Mouse (Mus musculus) cerebellum, adult (tissue): ENCODE measurements around the gene Gm17018.
"Not testable (repeated sequence)": the region's sequence is repeated elsewhere in the genome, so short reads cannot be mapped to it uniquely, and the experiment has no call there.

Source experiments
- ATAC-seq: cut with Nextera tagmentation; 2 replicates; pipeline ENCODE4 v1.9.2; 2017; ENCODE audit warnings: mild to moderate bottlenecking, moderate library complexity, mixed read lengths; ENCODE audit not compliant: insufficient number of reproducible peaks, low FRiP score, low TSS enrichment

Gene Gm17018

GRCm38 (mm10) chr19:45548196-45548595 is 12.2 kb upstream of the Gm17018 start:
- not testable (repeated sequence) for ATAC-seq

DNA sequence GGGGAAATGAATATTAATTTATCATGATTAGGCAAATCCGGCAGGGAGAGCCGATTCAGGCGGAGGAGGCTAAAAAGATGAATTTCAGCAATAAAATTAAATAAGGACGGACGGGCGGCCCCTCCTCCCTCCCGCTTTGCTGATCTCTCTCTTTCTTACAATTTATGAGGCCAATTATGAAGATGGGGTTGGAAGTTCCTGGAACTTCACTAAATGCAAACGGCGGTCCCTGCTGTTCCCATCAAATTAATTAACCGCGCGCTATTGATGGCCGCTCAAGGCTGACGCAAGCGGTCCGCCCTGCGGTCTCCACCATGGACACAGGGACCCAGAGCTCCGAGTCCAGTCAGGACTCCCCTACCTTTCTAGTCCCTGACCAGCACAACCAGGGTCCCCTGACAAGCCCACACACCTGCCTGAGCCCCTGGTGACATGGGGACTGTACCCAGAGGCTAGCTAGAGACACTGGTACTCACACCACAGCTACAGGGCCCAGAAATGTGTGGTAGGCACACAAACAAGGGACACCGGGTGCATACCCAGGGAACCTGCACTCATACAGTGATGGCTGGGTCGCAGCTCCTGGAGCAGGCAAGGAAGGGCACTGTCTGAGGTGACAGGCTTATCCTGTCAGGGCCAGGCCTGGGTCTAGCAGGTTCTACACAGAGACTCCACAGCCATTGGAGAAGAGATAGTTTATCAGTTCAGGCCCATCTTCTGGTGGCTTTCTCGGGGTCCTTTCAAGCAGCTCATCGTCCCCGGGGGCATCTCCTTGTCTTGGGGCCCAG is 11.1 kb upstream of the Gm17018 start:
- no peak for ATAC-seq

- no peak for ATAC-seq
Observed at GRCm38 (mm10) chr19:45549948-45550347, 10.5 kb upstream of the Gm17018 start.

- ATAC-seq: no peak
Observed at GRCm38 (mm10) chr19:45552187-45552586, 8.2 kb upstream of the Gm17018 start.

DNA sequence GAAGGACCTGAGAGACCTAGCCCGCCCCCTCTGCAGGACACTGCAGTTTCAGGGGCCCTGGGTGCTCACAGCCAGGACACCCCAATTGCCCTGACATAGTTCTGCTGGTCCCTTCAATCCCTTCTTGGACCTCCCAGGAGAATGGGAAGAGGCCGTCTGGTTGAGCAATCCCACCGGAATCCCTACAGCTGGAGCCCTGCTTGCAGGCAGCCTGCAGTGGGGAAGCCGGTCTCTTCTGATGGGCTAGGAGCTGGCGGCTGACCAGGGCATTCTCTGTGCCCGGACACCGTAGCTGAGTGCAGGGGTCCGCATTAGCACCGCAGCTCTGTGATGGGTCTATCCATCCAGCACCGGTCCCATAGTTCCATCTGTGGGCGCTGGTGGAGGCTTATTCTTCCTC is 6.3 kb upstream of the Gm17018 start:
- no peak for ATAC-seq

DNA sequence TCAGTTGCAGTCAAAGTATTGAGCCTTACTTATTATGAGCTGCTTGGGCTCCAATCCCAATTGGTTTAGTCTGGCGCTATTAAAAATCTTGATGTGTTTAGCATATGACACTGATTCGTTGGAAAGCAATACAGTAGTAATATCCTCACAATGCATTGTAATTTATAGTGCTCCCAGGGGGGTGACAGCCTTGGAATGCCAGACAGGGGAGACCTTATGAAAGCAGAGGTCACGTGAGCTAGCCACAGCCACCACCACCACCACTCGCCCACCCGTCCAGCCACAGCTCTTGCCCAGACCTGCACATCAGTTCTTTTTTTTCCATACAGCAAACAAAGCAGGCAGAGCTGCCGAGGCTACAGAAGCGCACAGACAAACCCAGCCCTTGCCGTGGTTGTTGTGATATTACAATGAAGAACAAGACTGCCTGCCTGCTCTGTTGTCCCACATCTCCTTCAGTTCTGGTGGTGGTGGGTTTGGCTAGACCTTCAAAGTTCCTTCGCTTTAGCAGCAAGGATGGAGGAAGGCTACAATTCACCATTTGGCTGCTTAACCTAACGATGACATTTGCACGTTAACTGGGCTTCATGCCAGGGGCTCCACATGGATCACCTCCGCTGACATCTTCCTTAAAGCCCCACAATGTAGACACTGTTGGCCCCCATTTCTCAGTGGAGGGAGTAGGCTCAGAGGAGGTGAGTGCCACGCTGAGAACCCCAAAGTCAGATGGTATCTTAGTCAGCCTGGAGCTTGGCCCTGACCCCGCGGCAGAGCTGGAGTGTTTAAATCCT is 5.7 kb downstream of the Gm17018 start:
- ATAC-seq: no peak

DNA sequence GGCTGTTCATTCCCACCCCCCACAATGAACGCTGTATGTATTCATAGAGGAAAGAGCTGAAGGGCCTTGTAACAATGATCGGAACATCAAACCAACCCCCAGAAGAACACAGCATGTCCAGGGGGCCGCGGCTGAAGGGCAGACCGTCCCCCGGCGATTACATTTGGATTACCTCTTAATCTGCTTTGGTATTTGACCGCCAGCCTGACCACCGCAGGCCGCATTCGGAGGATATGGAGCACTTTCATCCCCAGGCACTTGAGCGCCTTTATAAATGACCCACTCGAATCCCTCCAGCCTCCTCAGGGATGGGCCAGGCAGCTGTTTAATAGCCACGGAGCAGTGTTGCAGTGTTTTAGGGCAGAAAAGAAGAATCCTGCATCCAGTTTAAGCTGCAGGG is 7.0 kb downstream of the Gm17018 start:
- ATAC-seq: no peak

- ATAC-seq: no peak
Observed at GRCm38 (mm10) chr19:45573033-45573432, 12.6 kb downstream of the Gm17018 start.

- ATAC-seq: peak; percentile 56; the same call in 1 of the 2 replicates
Observed at GRCm38 (mm10) chr19:45573861-45574267, 13.4 kb downstream of the Gm17018 start.

DNA sequence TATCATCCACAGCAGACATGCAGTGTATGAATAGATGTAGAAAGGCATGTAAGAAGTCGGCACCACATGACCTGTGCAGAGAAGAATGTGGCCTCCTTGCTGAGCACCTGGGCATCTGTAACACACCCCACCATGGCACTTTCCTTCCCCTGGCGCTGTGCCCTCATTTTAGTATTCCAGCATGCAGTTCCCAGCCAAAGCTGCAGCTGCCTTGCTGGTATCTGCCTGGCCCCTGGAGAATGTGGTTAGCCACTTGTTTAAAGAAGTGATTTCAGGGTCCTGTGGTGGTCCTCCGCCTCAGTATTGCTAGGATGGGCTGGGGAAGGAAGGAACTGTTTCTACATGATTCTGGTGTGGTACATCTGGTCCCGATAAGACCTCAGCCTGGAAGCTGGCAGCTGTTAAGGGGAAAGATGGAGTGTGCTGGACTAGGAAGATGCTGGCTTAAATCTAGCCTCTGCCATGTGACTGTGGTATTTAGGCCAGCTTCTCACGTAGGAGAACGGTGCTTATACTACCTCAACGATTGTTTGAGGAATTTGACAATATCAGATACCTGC is 14.0 kb downstream of the Gm17018 start:
- no peak for ATAC-seq

DNA sequence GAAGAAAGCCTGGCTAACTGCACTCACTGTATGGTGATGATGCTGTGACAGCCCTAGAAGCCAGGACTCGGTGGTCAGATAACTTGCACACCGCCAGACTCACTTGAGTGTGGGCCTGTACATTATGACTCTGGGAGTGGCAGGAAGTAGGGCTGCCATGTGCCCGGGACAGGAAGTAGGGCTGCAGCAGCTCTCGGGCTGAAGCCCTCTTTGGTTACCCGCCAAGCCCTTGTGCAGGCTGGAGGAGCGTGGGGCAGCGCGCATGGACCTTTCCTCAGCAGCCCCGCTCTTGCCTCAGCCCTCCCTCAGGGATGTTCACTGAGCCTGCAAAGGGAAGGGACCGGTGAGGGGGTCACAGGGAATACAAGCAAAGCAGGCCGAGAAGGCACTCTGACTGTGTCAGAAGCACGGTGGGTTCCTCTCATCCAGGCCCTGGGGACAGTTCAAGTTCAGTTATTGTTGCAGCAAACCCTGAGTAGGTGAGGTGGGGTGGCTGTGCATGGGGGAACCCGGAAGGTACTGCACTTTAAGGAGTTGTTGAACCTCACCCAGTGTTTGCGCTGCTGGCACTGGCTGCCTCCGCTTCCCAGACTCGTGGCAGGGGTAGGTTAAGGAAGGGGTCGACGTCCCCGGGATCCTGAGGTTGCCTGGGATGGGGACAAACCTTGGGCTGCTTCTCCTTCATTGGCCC is 14.7 kb downstream of the Gm17018 start:
- no peak for ATAC-seq

- ATAC-seq: no peak
Observed at GRCm38 (mm10) chr19:45575632-45576001, 15.2 kb downstream of the Gm17018 start.

DNA sequence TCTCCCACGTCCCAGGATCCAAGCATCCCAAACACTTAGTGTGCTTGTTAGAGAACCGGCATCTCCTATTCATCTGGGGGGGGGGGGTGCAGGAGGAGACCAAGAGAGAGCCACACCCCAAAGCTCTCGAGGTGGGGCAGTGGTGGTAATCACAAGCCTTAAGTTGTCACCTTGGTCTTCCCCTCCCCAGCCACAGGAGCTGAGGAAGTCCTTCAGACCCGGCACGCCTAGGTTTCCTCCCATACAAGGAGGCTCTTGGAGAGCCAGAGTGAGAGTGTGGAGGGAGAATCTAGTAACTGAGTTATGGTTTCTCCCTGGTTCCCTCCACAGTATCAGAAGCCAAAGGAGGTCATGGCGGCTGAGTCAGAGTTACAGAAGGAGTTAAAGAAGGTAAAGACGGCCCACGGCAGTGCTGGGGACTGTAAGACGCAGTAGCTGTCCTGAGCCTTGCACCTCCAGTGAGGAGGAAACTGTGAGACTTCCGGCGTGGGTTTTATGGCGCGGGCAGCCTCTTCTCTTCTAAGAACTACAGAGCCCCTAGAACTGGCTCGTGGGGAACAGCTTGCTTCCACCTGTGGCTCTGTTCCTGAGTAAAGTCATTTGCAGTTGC is 16.8 kb downstream of the Gm17018 start:
- no peak for ATAC-seq

DNA sequence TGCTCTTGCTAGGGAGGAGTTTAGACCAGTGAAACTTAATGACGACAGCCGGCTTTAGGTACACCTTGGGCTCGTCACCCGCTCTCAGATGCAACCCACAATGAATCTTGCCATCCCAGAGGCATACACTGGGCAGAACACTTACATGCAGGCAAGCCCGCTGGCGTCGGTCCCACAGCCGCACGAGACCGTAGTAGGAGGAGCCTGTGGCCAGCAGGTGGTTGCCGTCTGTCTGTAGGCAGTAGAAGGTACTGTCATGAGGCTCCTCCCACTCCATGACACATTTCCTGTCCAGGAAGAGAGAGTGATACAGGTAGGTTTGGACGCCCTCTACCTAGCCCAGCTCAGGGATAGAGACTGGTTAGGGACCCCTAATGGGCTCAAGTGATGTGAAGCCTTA is 18.6 kb downstream of the Gm17018 start:
- no peak for ATAC-seq

DNA sequence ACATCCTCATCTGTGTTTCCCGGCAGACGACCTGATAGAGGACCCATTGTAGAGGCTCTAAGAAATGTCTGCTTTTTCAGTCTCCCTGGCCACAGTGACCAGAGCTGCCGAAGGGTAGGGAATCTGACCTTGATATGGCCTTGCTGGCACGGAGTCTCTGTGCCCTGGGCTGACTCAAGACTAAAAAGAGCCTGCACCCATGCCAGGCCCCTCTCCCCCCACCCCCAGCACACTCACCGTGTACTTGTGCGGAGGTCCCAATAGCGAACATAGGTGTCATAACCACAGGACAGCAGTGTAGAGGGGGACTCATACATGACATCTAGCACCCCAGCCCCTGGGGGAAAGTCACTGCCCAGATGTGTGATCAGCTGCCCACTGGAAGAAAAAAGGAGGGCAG is 19.0 kb downstream of the Gm17018 start:
- ATAC-seq: no peak

GRCm38 (mm10) chr19:45580235-45580634 is 19.8 kb downstream of the Gm17018 start:
- ATAC-seq: no peak

- no peak for ATAC-seq
Observed at GRCm38 (mm10) chr19:45581257-45581656, 20.8 kb downstream of the Gm17018 start.

GRCm38 (mm10) chr19:45582161-45582560 is 21.7 kb downstream of the Gm17018 start:
- no peak for ATAC-seq

DNA sequence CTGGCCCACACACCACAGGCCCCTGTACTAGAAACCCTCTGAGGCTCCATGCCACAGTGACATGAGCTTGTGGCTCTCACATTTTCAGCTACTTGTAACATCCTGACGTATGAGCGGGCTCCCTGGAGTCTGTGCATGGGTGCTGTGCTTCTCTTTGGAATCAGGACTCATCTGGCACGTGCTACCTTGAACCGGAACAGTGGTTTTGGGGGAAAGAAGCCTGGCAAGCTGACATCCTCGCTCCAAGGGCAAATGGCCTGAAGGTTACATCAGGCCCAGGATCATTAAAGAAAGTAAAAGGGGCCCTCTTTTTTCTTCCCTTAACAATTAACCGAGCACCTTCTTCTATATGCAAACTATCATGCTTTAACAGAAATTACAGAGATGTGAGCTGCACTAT is 22.7 kb downstream of the Gm17018 start:
- ATAC-seq: no peak

DNA sequence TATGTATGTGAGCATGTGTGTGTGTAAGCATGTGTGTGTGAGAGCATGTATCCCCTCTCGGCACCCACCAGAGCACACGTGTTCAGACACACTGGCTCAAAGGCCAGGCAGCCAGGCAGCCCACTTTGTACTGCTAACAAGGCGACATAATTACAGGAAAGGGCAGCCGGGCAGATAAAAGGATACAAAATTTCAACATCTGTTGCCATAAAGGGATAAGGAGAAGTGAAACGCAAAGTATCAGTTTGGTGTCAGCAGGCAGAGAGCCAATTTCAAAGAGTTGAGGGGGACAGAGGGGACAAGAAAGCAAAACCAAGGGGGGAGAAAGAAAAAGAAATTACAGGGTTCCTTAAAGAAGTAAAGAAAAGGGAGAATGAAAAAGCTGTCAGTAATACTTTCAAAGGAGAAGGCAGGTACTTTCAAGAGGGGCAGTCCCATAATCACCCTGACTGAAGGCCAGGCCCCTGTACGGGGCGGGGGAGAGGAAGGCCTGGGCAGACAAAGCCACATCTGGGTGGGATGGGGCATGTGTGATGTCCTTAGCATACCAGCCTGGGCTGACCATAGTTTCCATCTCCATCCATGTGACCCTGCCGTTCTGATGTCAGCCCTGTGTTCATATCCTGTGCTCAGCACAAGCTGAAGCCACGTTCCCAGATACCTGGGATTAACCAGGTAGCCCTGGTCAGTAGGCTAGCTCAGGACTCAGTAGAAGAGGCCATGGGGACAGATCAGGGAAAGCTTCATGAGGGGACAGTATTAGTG is 24.6 kb downstream of the Gm17018 start:
- ATAC-seq: no peak
